Mouse (Mus musculus) kidney, adult 2 months (tissue): Measurements from ENCODE around the gene Cenpk. TPM values are rescaled to one million over a fixed set of nuclear protein-coding genes. Genes with fewer than 3 reads are reported as not detected.

Experiments used
- DNase-seq: peaks from one replicate; pipeline ENCODE4 v3.0.0; 2021
- H3K27ac ChIP-seq: fragments of 200-500 bp; 2 replicates; pipeline ENCODE4 v1.5.1; 2012; ENCODE audit warnings: low read depth, low read length, control low read depth, inconsistent platforms; ENCODE audit not compliant: insufficient read depth
- H3K27me3 ChIP-seq: fragments of 200-500 bp; replicated peaks from 2 replicates; pipeline ENCODE4 v1.6.1; 2012; ENCODE audit warnings: mild to moderate bottlenecking, moderate library complexity, low read length, inconsistent platforms; ENCODE audit not compliant: control insufficient read depth, insufficient read depth
- H3K36me3 ChIP-seq: fragments of 200-500 bp; 2 replicates; pipeline ENCODE4 v1.6.1; 2012; ENCODE audit warnings: mild to moderate bottlenecking, moderate library complexity, low read length, inconsistent platforms; ENCODE audit not compliant: control insufficient read depth, insufficient read depth
- H3K4me1 ChIP-seq: fragments of 200-500 bp; 2 replicates; pipeline ENCODE4 v1.6.1; 2011; ENCODE audit warnings: low read length; ENCODE audit not compliant: control insufficient read depth, insufficient read depth
- H3K4me3 ChIP-seq: fragments of 200-500 bp; 2 replicates; pipeline ENCODE4 v1.5.1; 2011; ENCODE audit warnings: mild to moderate bottlenecking, low read depth, low read length, control low read depth; ENCODE audit not compliant: insufficient read depth
- CTCF ChIP-seq: fragments of 200-500 bp; conservative IDR thresholded peaks from 2 replicates; pipeline ENCODE4 v1.5.1; 2011; ENCODE audit warnings: low read depth, mild to moderate bottlenecking, control low read depth, low read length, moderate library complexity, mixed read lengths; ENCODE audit not compliant: insufficient read depth, insufficient read length
- POLR2A ChIP-seq: fragments of 200-500 bp; IDR thresholded peaks from one replicate; pipeline ENCODE4 v1.6.1; 2011; ENCODE audit warnings: low read depth, low read length, control low read depth
- WGBS: fragments of 180-500 bp; shearing (Covaris S2); methylation state at CpG from one replicate; pipeline ENCODE4 v1.1.7; 2018; 5-methylcytosine and 5-hydroxymethylcytosine counted together
- polyA plus RNA-seq: library from polyadenylated mRNA; depleted of rRNA; stranded (reverse); fragments of >200 nt; gene quantifications from 2 replicates; pipeline ENCODE4 v1.2.3, GENCODE M21; 2012

The Cenpk gene
- polyA plus RNA-seq, 1 experiment: 0.17 TPM

- no peak for DNase-seq
- no peak overlapping the region for H3K27ac ChIP-seq
- WGBS: 2% methylated on average over 15 of the region's 15 CpGs
- no peaks in the 10 kb centered on the region for H3K27me3 ChIP-seq
- peak overlapping the region; percentile 59 for H3K4me3 ChIP-seq
- TF ChIP-seq CTCF: no peak
- TF ChIP-seq POLR2A: no peak
- H3K4me1 ChIP-seq: peaks cover 3% of the 10 kb centered on the region; the same call in 1 of the 2 replicates
- H3K36me3 ChIP-seq: peaks cover 1% of the 10 kb centered on the region; the same call in 1 of the 2 replicates
Measured at GRCm38 (mm10) chr13:104229181-104229580, 770 bp downstream of the Cenpk start.

DNA sequence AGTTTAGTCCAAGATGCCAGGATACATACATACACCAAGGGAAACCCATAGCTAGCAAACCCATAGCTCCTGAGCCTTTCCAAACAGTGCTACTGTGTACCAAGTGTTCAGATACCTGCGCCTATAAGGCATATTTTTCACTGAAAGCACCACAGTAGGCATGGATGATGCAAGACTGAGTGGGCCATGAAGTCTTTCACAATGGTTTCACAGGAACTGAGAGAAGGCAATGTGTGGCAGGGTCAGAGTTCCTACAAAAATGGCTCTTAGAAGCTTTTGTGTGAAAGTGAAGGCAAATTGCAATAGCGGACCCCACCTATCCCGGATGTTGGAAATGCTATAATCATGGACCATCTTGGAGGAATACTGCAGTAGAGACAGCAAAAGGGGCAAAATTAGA, 30.6 kb downstream of the Cenpk start:
- Histone ChIP-seq H3K27me3 (no peaks in the 10 kb centered on the region), H3K27ac (no peak overlapping the region), H3K36me3 (no peaks in the 10 kb centered on the region), H3K4me1 (no peaks in the 10 kb centered on the region), H3K4me3 (no peak overlapping the region)
- 91% methylated on average over 3 of the region's 3 CpGs for WGBS
- TF ChIP-seq CTCF (no peak), POLR2A (no peak)
- no peak for DNase-seq

- H3K4me3 ChIP-seq: no peak overlapping the region
- 4% methylated on average over 2 of the region's 2 CpGs for WGBS
- peak overlapping the region; percentile 98; the same call in 1 of the 2 replicates for H3K27ac ChIP-seq
- H3K36me3 ChIP-seq: no peaks in the 10 kb centered on the region
- peak; percentile 62 for DNase-seq
- TF ChIP-seq CTCF: 0 out of 2 replicates have a peak, but pooled peaks have one; percentile 14
- no peak for TF ChIP-seq POLR2A
- no peaks in the 10 kb centered on the region for H3K27me3 ChIP-seq
- no peaks in the 10 kb centered on the region; the same call in 1 of the 2 replicates for H3K4me1 ChIP-seq
Measured at GRCm38 (mm10) chr13:104285031-104285431, 56.6 kb downstream of the Cenpk start.

GRCm38 (mm10) chr13:104285737-104286311, 57.4 kb downstream of the Cenpk start:
- DNase-seq: peak; percentile 77
- WGBS: under 1% methylated on average over 10 of the region's 10 CpGs
- peak overlapping the region; percentile 78 for H3K4me3 ChIP-seq
- H3K36me3 ChIP-seq: no peaks in the 10 kb centered on the region
- H3K27me3 ChIP-seq: no peaks in the 10 kb centered on the region
- peak overlapping the region; percentile 98 for H3K27ac ChIP-seq
- no peak for TF ChIP-seq POLR2A
- no peak for TF ChIP-seq CTCF
- no peaks in the 10 kb centered on the region; the same call in 1 of the 2 replicates for H3K4me1 ChIP-seq

GRCm38 (mm10) chr13:104286336-104286735, 57.9 kb downstream of the Cenpk start:
- TF ChIP-seq POLR2A (no peak), CTCF (no peak)
- peak overlapping the region; percentile 78; the same call in 1 of the 2 replicates for H3K4me3 ChIP-seq
- H3K27ac ChIP-seq: peak overlapping the region; percentile 98
- H3K4me1 ChIP-seq: no peaks in the 10 kb centered on the region; the same call in 1 of the 2 replicates
- peak; percentile 28 for DNase-seq
- H3K27me3 ChIP-seq: no peaks in the 10 kb centered on the region
- no peaks in the 10 kb centered on the region for H3K36me3 ChIP-seq
- 0% methylated on average over 4 of the region's 4 CpGs for WGBS

- Histone ChIP-seq H3K36me3 (no peaks in the 10 kb centered on the region), H3K27me3 (no peaks in the 10 kb centered on the region), H3K27ac (peak overlapping the region; percentile 40; the same call in 1 of the 2 replicates), H3K4me1 (no peaks in the 10 kb centered on the region; the same call in 1 of the 2 replicates), H3K4me3 (peak overlapping the region; percentile 46)
- no peak for TF ChIP-seq CTCF
- TF ChIP-seq POLR2A: no peak
- under 1% methylated on average over 10 of the region's 10 CpGs for WGBS
- peak; percentile 98 for DNase-seq
Measured at GRCm38 (mm10) chr13:104286897-104287309, 58.5 kb downstream of the Cenpk start.

DNA sequence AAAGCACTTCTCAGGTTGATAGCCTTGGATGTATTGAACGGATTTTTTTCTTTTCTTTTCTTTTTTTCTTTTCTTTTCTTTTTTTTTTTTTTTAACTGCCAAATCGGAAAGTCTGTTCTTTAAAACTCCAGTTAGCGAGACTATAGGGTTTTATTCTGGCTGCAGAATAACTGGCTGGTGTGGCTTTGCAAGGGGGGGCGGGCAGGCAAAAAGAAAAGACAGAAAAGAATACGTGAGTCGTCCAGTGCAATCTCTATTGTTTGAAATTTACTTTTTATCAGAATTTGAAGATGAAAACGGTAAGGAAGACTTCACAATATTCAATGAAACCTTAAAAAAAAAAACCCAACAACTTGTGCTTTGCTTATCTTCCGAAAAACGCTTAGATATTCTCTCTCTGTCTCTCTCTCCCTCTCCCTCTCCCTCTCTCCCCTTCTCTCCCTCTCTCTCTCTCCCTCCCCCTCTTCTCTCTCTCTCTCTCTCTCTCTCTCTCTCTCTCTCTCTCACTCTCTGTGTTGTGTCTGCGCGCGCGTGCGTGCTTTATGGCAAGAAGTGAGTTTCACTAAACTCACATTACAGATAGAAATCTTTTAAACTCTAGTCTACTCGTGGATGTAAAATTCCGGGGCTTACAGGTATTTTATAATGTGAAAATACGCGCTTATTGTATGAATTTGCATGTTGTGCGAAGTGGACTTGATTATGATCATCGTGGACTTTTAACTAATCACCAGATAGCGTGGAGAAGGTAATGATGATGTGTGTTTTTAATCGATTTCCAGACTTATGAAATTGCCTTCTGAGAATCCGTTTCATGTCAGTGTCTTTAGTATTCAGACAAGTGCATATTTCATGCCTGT, 59.2 kb downstream of the Cenpk start, which contains the start of gene Adamts6:
TSS of gene Adamts6 (plus strand) at position 470 of the 860 bp plus-strand sequence.
- peak; percentile 41 for DNase-seq
- TF ChIP-seq POLR2A (no peak), CTCF (no peak)
- under 1% methylated on average over 23 of the region's 23 CpGs for WGBS

More for the DNA sequence above, 59.2 kb downstream of the Cenpk start, which contains the start of gene Adamts6:
- Histone ChIP-seq H3K27me3 (no peaks in the 10 kb centered on the region), H3K27ac (peak within 1 kb of the TSS; percentile 80), H3K4me1 (no peaks in the 10 kb centered on the region; the same call in 1 of the 2 replicates), H3K36me3 (no peaks in the 10 kb centered on the region), H3K4me3 (peak within 1 kb of the TSS; percentile 67)
